Mouse (Mus musculus) stomach, embryonic 14.5 days (tissue): ENCODE data around the gene Olfr1389. TPM values are rescaled to one million over a fixed set of nuclear protein-coding genes. Genes with fewer than 3 reads are reported as not detected.
"Not testable (repeated sequence)": the region's sequence is repeated elsewhere in the genome, so short reads cannot be mapped to it uniquely, and the experiment has no call there.

ENCODE experiments used
- ATAC-seq: fragments of 200-750 bp; cut with Nextera tagmentation; 2 replicates; pipeline ENCODE4 v1.8.0; 2017; ENCODE audit warnings: low read depth, moderate TSS enrichment; ENCODE audit not compliant: insufficient number of reproducible peaks, insufficient read depth, low FRiP score
- H3K27ac ChIP-seq: fragments of 300-500 bp; sonication (generic); 2 replicates; pipeline ENCODE4 v1.5.1; 2014; ENCODE audit warnings: mild to moderate bottlenecking, low read length, moderate library complexity, mixed read lengths
- H3K27me3 ChIP-seq: fragments of 300-500 bp; sonication (generic); 2 replicates; pipeline ENCODE4 v1.6.1; 2014; ENCODE audit warnings: low read length, control low read depth, mixed read lengths; ENCODE audit not compliant: control insufficient read depth, insufficient read depth
- H3K36me3 ChIP-seq: fragments of 300-500 bp; sonication (generic); 2 replicates; pipeline ENCODE4 v1.6.1; 2014; ENCODE audit warnings: mild to moderate bottlenecking, control low read depth, low read length, moderate library complexity, mixed read lengths; ENCODE audit not compliant: control insufficient read depth, insufficient read depth
- H3K4me1 ChIP-seq: fragments of 300-500 bp; sonication (generic); 2 replicates; pipeline ENCODE4 v1.6.1; 2014; ENCODE audit warnings: low read length, control low read depth, mixed read lengths; ENCODE audit not compliant: control insufficient read depth, insufficient read depth
- H3K4me2 ChIP-seq: fragments of 300-500 bp; sonication (generic); replicated peaks from 2 replicates; pipeline ENCODE4 v1.6.1; 2014; ENCODE audit warnings: low read depth, low read length, control low read depth
- H3K4me3 ChIP-seq: fragments of 300-500 bp; sonication (generic); 2 replicates; pipeline ENCODE4 v1.5.1; 2014; ENCODE audit warnings: low read depth, low read length, control low read depth
- H3K9ac ChIP-seq: fragments of 300-500 bp; sonication (generic); replicated peaks from 2 replicates; pipeline ENCODE4 v1.6.1; 2014; ENCODE audit warnings: low read depth, mild to moderate bottlenecking, control low read depth, low read length, moderate library complexity, mixed read lengths
- H3K9me3 ChIP-seq: fragments of 300-500 bp; sonication (generic); 2 replicates; pipeline ENCODE4 v1.6.1; 2016; ENCODE audit warnings: low read depth, low read length, control low read depth; ENCODE audit not compliant: control insufficient read depth
- WGBS: fragments of 180-500 bp; shearing (Covaris S2); extraction: QIAGEN DNeasy Blood & Tissue Kit; methylation state at CpG from one replicate; pipeline ENCODE4 v1.1.7; 2014; 5-methylcytosine and 5-hydroxymethylcytosine counted together
- polyA plus RNA-seq: library from polyadenylated mRNA; unstranded; fragments of >200 nt; fragmentation: Nextera tagmentation; extraction: Ambion mirVana; gene quantifications from 2 replicates; pipeline ENCODE4 v1.2.1, GENCODE M21; 2014

The Olfr1389 gene
- polyA plus RNA-seq, 1 experiment from 2014 or later: not detected

DNA sequence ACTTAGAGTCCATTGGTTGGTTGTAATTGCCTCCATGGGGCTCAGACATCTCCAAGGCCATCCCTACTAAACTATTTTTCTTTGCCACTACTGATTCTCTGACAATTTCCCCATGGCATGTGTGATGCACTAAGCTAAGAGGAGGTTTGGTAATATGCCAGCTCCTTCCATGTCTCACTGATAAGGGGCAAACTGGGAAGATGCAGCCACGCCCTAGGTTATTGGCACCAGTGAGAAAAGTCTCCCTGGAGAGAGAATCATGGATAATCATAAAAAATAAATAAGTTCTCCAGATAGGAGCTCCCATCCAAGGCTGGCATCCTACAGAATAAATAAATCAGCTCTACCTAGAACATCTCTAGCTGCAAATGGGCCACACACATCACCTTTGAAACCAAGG lies 32.2 kb downstream of the Olfr1389 start, which contains the start of gene Olfr1387:
Olfr1387 (plus strand) TSS at position 301 of the 400 bp plus-strand sequence.
- no peaks in the 10 kb centered on the region for H3K36me3 ChIP-seq
- no peaks in the 10 kb centered on the region for H3K4me1 ChIP-seq
- no peak within 1 kb of the TSS for H3K27ac ChIP-seq
- H3K9me3 ChIP-seq: no peaks in the 10 kb centered on the region
- no peak within 1 kb of the TSS for H3K4me2 ChIP-seq
- H3K9ac ChIP-seq: no peak within 1 kb of the TSS
- WGBS: 80% methylated on average over 1 of the region's 1 CpGs
- no peak within 1 kb of the TSS for H3K4me3 ChIP-seq
- H3K27me3 ChIP-seq: no peaks in the 10 kb centered on the region
- ATAC-seq: no peak

DNA sequence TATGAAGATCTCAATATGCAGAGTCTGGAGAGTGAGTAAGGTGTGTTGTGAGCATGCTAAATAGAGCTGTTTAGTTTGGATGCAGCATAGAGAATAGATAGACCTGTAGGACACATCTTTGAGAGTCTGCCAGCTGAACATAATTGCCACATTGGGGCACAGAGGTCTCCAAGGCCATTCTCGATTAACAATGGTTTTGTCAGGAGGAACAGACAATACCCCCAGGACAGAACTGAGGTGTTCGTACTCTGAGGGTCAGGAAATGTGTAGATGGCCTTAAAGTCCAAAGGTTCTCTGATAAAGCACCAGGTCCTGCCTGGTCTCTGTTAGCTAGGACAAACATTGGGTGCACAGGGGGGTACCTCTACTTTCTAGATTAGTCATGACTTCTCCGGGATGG lies 41.9 kb downstream of the Olfr1389 start, which contains the start of gene Olfr1386:
Olfr1386 (plus strand) TSS at position 301 of the 400 bp plus-strand sequence.
- 83% methylated on average over 3 of the region's 3 CpGs for WGBS
- not testable (repeated sequence) for H3K4me2 ChIP-seq, ATAC-seq, H3K4me3 ChIP-seq, H3K4me1 ChIP-seq, H3K27me3 ChIP-seq, H3K9ac ChIP-seq, H3K9me3 ChIP-seq, H3K36me3 ChIP-seq, H3K27ac ChIP-seq

Other genes with a start within 250 kb of the Olfr1389 start
- gene Btnl9, start 235.9 kb upstream of the Olfr1389 start, polyA plus RNA-seq: 2.4 TPM in 2 replicates
- 42.1 and 47.6 TPM in 2 replicates for gene Zfp62, start 219.8 kb upstream of the Olfr1389 start, polyA plus RNA-seq
- gene Mgat1, start 178.9 kb upstream of the Olfr1389 start, polyA plus RNA-seq: 55.0 and 62.5 TPM in 2 replicates
- 0.28 TPM in 1 of 2 replicates, not detected in the other for gene Olfr1393, start 144.8 kb upstream of the Olfr1389 start, polyA plus RNA-seq
- gene Olfr1392, start 137.8 kb upstream of the Olfr1389 start, polyA plus RNA-seq: 0.13 TPM in 1 of 2 replicates, not detected in the other
- gene Olfr10, start 118.3 kb upstream of the Olfr1389 start, polyA plus RNA-seq: not detected in 2 replicates
- gene Olfr1391, start 100.3 kb upstream of the Olfr1389 start, polyA plus RNA-seq: not detected in 2 replicates
- gene Olfr1390, start 87.9 kb upstream of the Olfr1389 start, polyA plus RNA-seq: not detected in 2 replicates
- gene Olfr1388, start 13.6 kb downstream of the Olfr1389 start, polyA plus RNA-seq: 0.20 and 0.29 TPM in 2 replicates
- not detected in 2 replicates for gene Olfr1387, start 32.3 kb downstream of the Olfr1389 start, polyA plus RNA-seq
- gene Olfr1386, start 42.0 kb downstream of the Olfr1389 start, polyA plus RNA-seq: not detected in 2 replicates
- gene Olfr1385, start 66.0 kb downstream of the Olfr1389 start, polyA plus RNA-seq: not detected in 2 replicates
- gene Olfr1384, start 83.7 kb downstream of the Olfr1389 start, polyA plus RNA-seq: not detected in 2 replicates
- gene Olfr1383, start 96.6 kb downstream of the Olfr1389 start, polyA plus RNA-seq: not detected in 2 replicates
- not detected in 2 replicates for gene Olfr1382, start 105.2 kb downstream of the Olfr1389 start, polyA plus RNA-seq
- not detected in 2 replicates for gene Olfr1381, start 120.4 kb downstream of the Olfr1389 start, polyA plus RNA-seq
- not detected in 2 replicates for gene Olfr1380, start 133.8 kb downstream of the Olfr1389 start, polyA plus RNA-seq
- 7.4 and 8.6 TPM in 2 replicates for gene Flt4, start 186.2 kb downstream of the Olfr1389 start, polyA plus RNA-seq
- not detected in 2 replicates for gene Scgb3a1, start 240.5 kb downstream of the Olfr1389 start, polyA plus RNA-seq